Mouse (Mus musculus) midbrain, embryonic 12.5 days (tissue): ENCODE results near the gene Nfix. TPM values are rescaled to one million over a fixed set of nuclear protein-coding genes. Genes with fewer than 3 reads are reported as not detected.

Experiments used
- ATAC-seq: fragments of 200-750 bp; cut with Nextera tagmentation; 2 replicates; pipeline ENCODE4 v1.8.0; 2017; ENCODE audit warnings: low read depth, moderate TSS enrichment, moderate library complexity; ENCODE audit not compliant: low FRiP score
- H3K27ac ChIP-seq: fragments of 300-500 bp; sonication (generic); replicated peaks from 2 replicates; pipeline ENCODE4 v1.5.1; 2016; ENCODE audit warnings: mild to moderate bottlenecking
- H3K27me3 ChIP-seq: fragments of 300-500 bp; sonication (generic); 2 replicates; pipeline ENCODE4 v1.6.1; 2016; ENCODE audit warnings: mild to moderate bottlenecking
- H3K36me3 ChIP-seq: fragments of 300-500 bp; sonication (generic); 2 replicates; pipeline ENCODE4 v1.6.1; 2016
- H3K4me1 ChIP-seq: fragments of 300-500 bp; sonication (generic); 2 replicates; pipeline ENCODE4 v1.6.1; 2016
- H3K4me2 ChIP-seq: fragments of 300-500 bp; sonication (generic); replicated peaks from 2 replicates; pipeline ENCODE4 v1.6.1; 2016; ENCODE audit warnings: mild to moderate bottlenecking, moderate library complexity
- H3K4me3 ChIP-seq: fragments of 300-500 bp; sonication (generic); 2 replicates; pipeline ENCODE4 v1.5.1; 2016; ENCODE audit warnings: mild to moderate bottlenecking
- H3K9ac ChIP-seq: fragments of 300-500 bp; sonication (generic); replicated peaks from 2 replicates; pipeline ENCODE4 v1.6.1; 2016; ENCODE audit warnings: mild to moderate bottlenecking, moderate library complexity
- H3K9me3 ChIP-seq: fragments of 300-500 bp; sonication (generic); 2 replicates; pipeline ENCODE4 v1.6.1; 2016; ENCODE audit warnings: mild to moderate bottlenecking
- WGBS: fragments of 180-500 bp; shearing (Covaris S2); methylation state at CpG from one replicate; pipeline ENCODE4 v1.1.7; 2016; 5-methylcytosine and 5-hydroxymethylcytosine counted together
- polyA plus RNA-seq: library from polyadenylated mRNA; unstranded; fragments of >200 nt; fragmentation: Nextera tagmentation; extraction: Ambion mirVana; gene quantifications from 2 replicates; pipeline ENCODE4 v1.2.1, GENCODE M21; 2016

The Nfix gene
- 6.6 and 8.5 TPM in 2 replicates for polyA plus RNA-seq

DNA sequence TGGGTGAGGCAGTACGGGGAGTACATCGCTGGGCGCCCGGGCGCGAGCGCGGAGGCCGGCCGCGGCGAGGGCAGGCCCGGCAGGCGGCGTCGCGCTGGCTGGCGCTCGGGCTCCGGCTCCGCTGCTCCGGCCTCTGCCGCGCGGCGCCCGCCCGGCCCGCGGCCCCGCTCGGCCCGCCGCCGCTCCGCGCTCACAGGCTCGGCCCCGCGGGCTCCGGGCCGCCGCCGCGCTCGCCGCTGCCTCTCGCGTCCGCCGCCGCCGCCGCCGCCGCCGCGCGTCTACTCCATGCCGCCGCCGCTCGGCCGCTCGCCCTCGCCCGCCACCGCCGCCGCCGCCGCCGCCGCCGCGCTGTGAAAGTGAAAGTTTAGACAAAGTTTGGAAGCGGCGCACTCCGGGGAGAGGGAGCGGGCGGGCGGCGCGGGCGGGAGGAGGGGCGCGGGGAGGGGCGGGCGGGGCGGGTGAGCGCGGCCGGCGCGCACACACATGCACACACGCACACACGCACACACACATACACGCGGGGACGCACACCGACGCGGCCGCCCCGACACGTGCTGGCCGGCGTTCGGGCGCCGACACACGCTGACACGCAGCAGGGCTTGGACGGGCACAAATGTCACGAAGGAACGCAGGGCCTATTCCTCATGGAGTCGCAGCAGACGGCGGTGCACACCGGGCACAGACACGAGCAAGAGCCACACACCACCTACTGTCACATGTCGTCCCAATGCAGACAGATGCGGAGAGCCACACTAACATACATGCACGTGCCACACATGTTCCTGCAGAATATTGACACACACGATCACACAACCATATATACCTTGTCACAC, at the start of gene Nfix:
Gene Nfix (minus strand): TSS at position 346 of the 833 bp plus-strand sequence.
- peak within 1 kb of the TSS; percentile 61 for H3K4me3 ChIP-seq
- 0 out of 2 replicates have a peak within 1 kb of the TSS, but pooled peaks have one; percentile 10 for H3K27ac ChIP-seq
- peaks cover 26% of the 10 kb centered on the region for H3K4me1 ChIP-seq
- no peaks in the 10 kb centered on the region for H3K9me3 ChIP-seq
- peak within 1 kb of the TSS; percentile 66 for H3K4me2 ChIP-seq
- 2% methylated on average over 39 of the region's 125 CpGs for WGBS
- ATAC-seq, result peak; percentile 42; the same call in 1 of the 2 replicates
- no peaks in the 10 kb centered on the region for H3K36me3 ChIP-seq
- H3K9ac ChIP-seq, result peak within 1 kb of the TSS; percentile 82
- peaks cover 98% of the 10 kb centered on the region for H3K27me3 ChIP-seq

- no peak for ATAC-seq
- 59% methylated on average over 6 of the region's 6 CpGs for WGBS
- Histone ChIP-seq H3K4me3 (peak overlapping the region; percentile 94), H3K36me3 (peaks cover 23% of the 10 kb centered on the region), H3K9me3 (no peaks in the 10 kb centered on the region), H3K4me1 (peaks cover 31% of the 10 kb centered on the region), H3K9ac (peak overlapping the region; percentile 63; the same call in 1 of the 2 replicates), H3K27me3 (no peaks in the 10 kb centered on the region), H3K27ac (peak overlapping the region; percentile 81; the same call in 1 of the 2 replicates), H3K4me2 (peak overlapping the region; percentile 83)
Measured at GRCm38 (mm10) chr8:84847684-84848435, 47.7 kb upstream of the Nfix start.

GRCm38 (mm10) chr8:84846722-84847572, 46.8 kb upstream of the Nfix start, which contains the start of gene Calr:
Gene Calr (minus strand): TSS chr8:84846934.
- H3K4me1 ChIP-seq, result peaks cover 31% of the 10 kb centered on the region
- H3K36me3 ChIP-seq, result peaks cover 32% of the 10 kb centered on the region
- 2% methylated on average over 54 of the region's 55 CpGs for WGBS
- peak within 1 kb of the TSS; percentile 94 for H3K4me3 ChIP-seq
- peak within 1 kb of the TSS; percentile 83 for H3K4me2 ChIP-seq
- H3K9me3 ChIP-seq, result no peaks in the 10 kb centered on the region
- peak within 1 kb of the TSS; percentile 83 for H3K27ac ChIP-seq
- ATAC-seq, result peak; percentile 98
- H3K27me3 ChIP-seq, result no peaks in the 10 kb centered on the region
- H3K9ac ChIP-seq, result peak within 1 kb of the TSS; percentile 95

GRCm38 (mm10) chr8:84846094-84846721, 46.1 kb upstream of the Nfix start:
- Histone ChIP-seq H3K36me3 (peaks cover 40% of the 10 kb centered on the region), H3K4me2 (peak overlapping the region; percentile 83), H3K27ac (peak overlapping the region; percentile 83), H3K4me1 (peaks cover 31% of the 10 kb centered on the region), H3K4me3 (peak overlapping the region; percentile 94), H3K9me3 (no peaks in the 10 kb centered on the region), H3K9ac (peak overlapping the region; percentile 95), H3K27me3 (no peaks in the 10 kb centered on the region)
- WGBS, result under 1% methylated on average over 30 of the region's 30 CpGs
- no peak; the same call in 1 of the 2 replicates for ATAC-seq

- no peak for ATAC-seq
- H3K4me3 ChIP-seq, result peak overlapping the region; percentile 94
- peak overlapping the region; percentile 83 for H3K27ac ChIP-seq
- H3K4me1 ChIP-seq, result peaks cover 31% of the 10 kb centered on the region
- WGBS, result 17% methylated on average over 12 of the region's 12 CpGs
- H3K27me3 ChIP-seq, result no peaks in the 10 kb centered on the region
- H3K4me2 ChIP-seq, result peak overlapping the region; percentile 83
- peak overlapping the region; percentile 95 for H3K9ac ChIP-seq
- no peaks in the 10 kb centered on the region for H3K9me3 ChIP-seq
- H3K36me3 ChIP-seq, result peaks cover 40% of the 10 kb centered on the region
Measured at GRCm38 (mm10) chr8:84845355-84846093, 45.4 kb upstream of the Nfix start.

DNA sequence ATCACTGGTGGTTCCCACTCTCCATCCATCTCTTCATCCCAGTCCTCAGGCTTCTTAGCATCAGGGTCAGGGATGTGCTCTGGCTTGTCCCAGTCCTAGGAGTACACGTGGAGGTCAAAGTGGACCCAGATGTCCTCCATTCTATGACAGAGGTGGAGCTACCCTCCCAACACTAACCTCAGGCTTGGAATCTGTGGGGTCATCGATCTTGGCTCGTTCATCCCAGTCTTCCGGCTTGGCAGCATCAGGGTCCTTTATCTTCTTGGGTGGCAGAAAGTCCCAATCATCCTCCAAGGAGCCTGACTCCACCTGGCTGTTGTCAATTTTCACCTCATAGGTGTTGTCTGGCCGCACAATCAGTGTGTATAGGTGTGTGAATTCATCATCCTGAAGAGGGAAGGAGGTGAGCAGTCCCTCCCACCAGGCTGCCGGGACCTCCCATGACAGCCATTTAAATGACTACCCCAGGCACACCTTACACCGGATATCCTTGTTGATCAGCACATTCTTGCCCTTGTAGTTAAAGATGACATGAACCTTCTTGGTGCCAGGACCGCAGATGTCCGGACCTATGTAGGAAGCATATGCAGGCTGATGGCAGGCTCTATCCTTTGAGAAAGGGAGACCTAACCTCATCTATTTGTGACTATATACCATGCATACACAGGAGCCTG, 44.4 kb upstream of the Nfix start:
- WGBS, result 87% methylated on average over 9 of the region's 9 CpGs
- Histone ChIP-seq H3K36me3 (peaks cover 40% of the 10 kb centered on the region), H3K27ac (0 out of 2 replicates have a peak overlapping the region, but pooled peaks have one; percentile 3)

GRCm38 (mm10) chr8:84841514-84841913, 41.4 kb upstream of the Nfix start:
- Histone ChIP-seq H3K4me2 (no peak overlapping the region), H3K4me3 (no peak overlapping the region), H3K9me3 (no peaks in the 10 kb centered on the region), H3K9ac (no peak overlapping the region), H3K36me3 (peaks cover 65% of the 10 kb centered on the region), H3K27me3 (no peaks in the 10 kb centered on the region), H3K27ac (no peak overlapping the region), H3K4me1 (peaks cover 29% of the 10 kb centered on the region)
- WGBS, result 84% methylated on average over 1 of the region's 1 CpGs
- no peak for ATAC-seq

More for the DNA sequence above, 44.4 kb upstream of the Nfix start:
- Histone ChIP-seq H3K4me1 (peaks cover 35% of the 10 kb centered on the region), H3K27me3 (no peaks in the 10 kb centered on the region), H3K9me3 (no peaks in the 10 kb centered on the region), H3K4me3 (peak overlapping the region; percentile 94), H3K4me2 (peak overlapping the region; percentile 83), H3K9ac (peak overlapping the region; percentile 95; the same call in 1 of the 2 replicates)
- no peak for ATAC-seq

DNA sequence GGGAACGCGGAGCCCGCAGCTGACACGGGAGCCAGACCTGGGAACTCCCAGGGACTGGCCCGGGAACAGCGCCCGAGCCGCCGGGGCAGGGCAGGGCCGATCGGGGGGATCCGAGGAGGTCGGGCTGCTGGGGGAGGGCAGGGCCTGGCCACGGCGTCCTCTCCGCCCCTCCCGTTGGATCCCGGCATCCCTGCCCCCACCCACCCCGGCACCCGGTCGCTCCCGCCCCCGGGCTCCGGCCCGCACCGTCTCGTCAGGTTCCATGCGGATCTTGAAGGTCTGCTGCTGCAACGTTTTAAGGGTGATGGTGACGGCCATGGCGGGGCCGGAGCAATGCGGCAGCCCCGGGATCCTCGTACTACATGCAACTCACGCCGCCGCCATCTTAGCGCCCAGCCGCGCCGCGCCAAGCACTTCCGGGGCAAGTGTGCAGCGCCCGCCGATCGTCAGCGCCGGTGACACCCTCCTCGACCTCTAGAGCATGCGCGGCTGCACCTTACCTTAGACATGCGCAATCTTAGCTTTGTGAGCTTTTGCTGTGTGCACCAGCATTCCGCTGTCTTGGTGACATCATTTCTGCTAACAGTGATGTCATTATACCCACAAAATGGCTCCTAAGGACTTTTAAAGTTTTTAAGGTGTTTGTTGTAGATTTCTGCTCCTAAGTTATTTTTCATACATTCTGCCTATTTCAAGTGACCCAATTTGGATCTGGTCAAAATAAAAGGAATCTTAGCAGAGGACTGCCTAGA, 40.3 kb upstream of the Nfix start, which contains the start of gene Rad23a:
Gene Rad23a (minus strand): TSS at position 418 of the 752 bp plus-strand sequence.
- WGBS, result under 1% methylated on average over 46 of the region's 55 CpGs

DNA sequence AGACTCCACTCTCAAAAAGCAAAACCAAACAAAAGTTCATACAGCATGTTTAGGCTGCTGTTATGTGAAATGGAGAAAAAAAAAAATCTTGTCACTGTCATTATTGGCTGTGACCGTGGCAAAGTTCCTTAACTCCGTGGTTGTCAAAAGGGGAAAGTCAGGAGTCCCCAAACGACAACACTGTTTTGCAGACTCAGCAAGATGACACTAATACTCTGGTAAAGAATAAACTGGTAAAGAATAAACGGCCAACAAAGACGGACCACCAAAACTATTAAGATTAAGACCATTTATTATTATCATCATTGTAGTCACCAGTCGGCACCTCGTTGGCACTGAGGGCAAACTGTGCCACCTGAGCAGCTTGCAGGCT, 39.7 kb upstream of the Nfix start:
- peak overlapping the region; percentile 74 for H3K4me2 ChIP-seq
- peak overlapping the region; percentile 93 for H3K9ac ChIP-seq
- peaks cover 77% of the 10 kb centered on the region for H3K36me3 ChIP-seq
- peak overlapping the region; percentile 86 for H3K27ac ChIP-seq
- H3K27me3 ChIP-seq, result no peaks in the 10 kb centered on the region
- ATAC-seq, result no peak
- no peaks in the 10 kb centered on the region for H3K9me3 ChIP-seq
- 3% methylated on average over 7 of the region's 7 CpGs for WGBS
- H3K4me1 ChIP-seq, result peaks cover 20% of the 10 kb centered on the region
- peak overlapping the region; percentile 94 for H3K4me3 ChIP-seq

More for the DNA sequence above, 40.3 kb upstream of the Nfix start, which contains the start of gene Rad23a:
- Histone ChIP-seq H3K4me1 (peaks cover 26% of the 10 kb centered on the region), H3K4me2 (peak within 1 kb of the TSS; percentile 74), H3K9ac (peak within 1 kb of the TSS; percentile 93), H3K9me3 (no peaks in the 10 kb centered on the region), H3K4me3 (peak within 1 kb of the TSS; percentile 94), H3K36me3 (peaks cover 76% of the 10 kb centered on the region), H3K27me3 (no peaks in the 10 kb centered on the region), H3K27ac (peak within 1 kb of the TSS; percentile 86)
- ATAC-seq, result peak; percentile 96
